In the genomic region with DNA sequence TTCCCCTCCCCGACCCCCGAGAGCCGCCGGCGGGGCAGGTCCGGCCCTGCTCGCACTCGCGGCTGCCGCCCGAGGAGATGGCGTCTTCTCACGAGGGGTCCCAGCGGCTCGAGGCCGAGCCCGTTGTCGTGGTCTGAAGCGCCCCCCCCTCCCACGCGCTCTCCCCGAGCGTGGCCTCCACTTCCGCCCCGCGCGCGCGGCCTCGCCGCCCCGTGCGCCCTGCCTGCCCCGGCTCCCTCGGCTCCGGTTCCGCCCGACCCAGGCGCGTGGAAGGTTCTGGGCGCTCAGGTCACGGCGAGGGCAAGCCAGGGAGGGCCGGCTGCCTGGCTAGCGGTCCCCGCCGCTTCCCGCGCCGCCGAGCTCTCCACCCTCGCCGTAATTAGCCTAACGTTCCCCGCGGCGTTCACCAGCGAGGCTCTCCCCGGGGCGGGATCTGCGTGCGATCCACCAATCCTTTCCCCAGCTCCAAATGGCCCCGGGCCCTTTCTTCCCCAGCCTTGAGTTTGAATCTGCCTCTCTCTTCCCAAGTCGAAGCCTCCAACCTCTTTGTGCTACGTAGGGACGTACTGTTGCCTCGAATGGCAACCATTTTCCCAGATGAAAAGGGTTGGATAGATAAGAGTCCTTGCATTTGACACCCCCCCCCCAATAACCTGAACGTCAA, we compare ENCODE assay signal across 8 mouse cellular contexts. TPM values are rescaled to one million over a fixed set of nuclear protein-coding genes. Genes with fewer than 3 reads are reported as not detected.
DNase-seq lines count a peak whose midpoint lies in the region; ATAC-seq and TF ChIP-seq lines count a peak whose summit lies in the region.

No protein-coding gene starts in this region.

- no peaks in the 10 kb centered on the region for H3K9me3 ChIP-seq in hindbrain, postnatal 0 days (ENCODE audit: low read length)

- H3K4me2 ChIP-seq in hindbrain, postnatal 0 days (ENCODE audit: low read depth, low read length) = peak overlapping the region; percentile 82

- peak overlapping the region; percentile 100 for H3K27ac ChIP-seq in gastrocnemius, adult 2 months
- H3K27ac ChIP-seq in hindbrain, postnatal 0 days = peak overlapping the region; percentile 99

- H3K36me3 ChIP-seq in hindbrain, postnatal 0 days (ENCODE audit: insufficient read depth, low read length) = peaks cover 4% of the 10 kb centered on the region; the same call in 1 of the 2 replicates

- 0% methylated on average over 45 of the region's 68 CpGs for WGBS in hindbrain, postnatal 0 days

- intact Hi-C loops in gastrocnemius, adult 2 months (cut with DNase I) = loop anchor here (2.0 to 5.0 kb wide), 2 partner anchors 18 to 99 kb away; no protein-coding TSS in a partner anchor
- intact Hi-C loops in left cerebral cortex, postnatal 25 days (cut with DNase I) = loop anchor here (1.0 to 2.0 kb wide), 2 partner anchors 18 to 100 kb away; no protein-coding TSS in a partner anchor

- peak; percentile 10; the same call in 1 of the 2 replicates for ATAC-seq in common myeloid progenitor, adult 5-6 weeks (replicated peaks; ENCODE audit: low read depth, poor library complexity, severe bottlenecking)
- peak; percentile 56 for ATAC-seq in hindbrain, postnatal 0 days
- peak; percentile 2 for ATAC-seq in megakaryocyte-erythroid progenitor cell, adult 5-6 weeks (replicated peaks; ENCODE audit: low FRiP score, low TSS enrichment, poor library complexity, severe bottlenecking)

- DNase-seq in ZHBTc4 (ENCODE audit: low read depth, low spot score) = peak; percentile 93
- peak; percentile 80 for DNase-seq in gastrocnemius, adult 2 months
- peak; percentile 71 for DNase-seq in hindbrain, postnatal 0 days (ENCODE audit: low spot score)
- DNase-seq in left cerebral cortex, postnatal 25 days (ENCODE audit: low spot score in 2 of 2) = peak; percentile 64 to 67
- DNase-seq in right cerebral cortex, postnatal 36 days (ENCODE audit: low spot score in 2 of 2) = peak; percentile 51 to 59
- DNase-seq in urinary bladder, postnatal 4 days (ENCODE audit: low spot score in 2 of 2) = peak; percentile 60 to 70

- peak overlapping the region; percentile 100 for H3K9ac ChIP-seq in hindbrain, postnatal 0 days (replicated peaks; ENCODE audit: low read length)

- TF ChIP-seq CTCF in gastrocnemius, adult 2 months (IDR thresholded peaks at IDR 0.05) = no peak
- no peak for TF ChIP-seq CTCF in hindbrain, postnatal 0 days (IDR thresholded peaks at IDR 0.05; ENCODE audit: low read depth)

- H3K4me3 ChIP-seq in gastrocnemius, adult 2 months = peak overlapping the region; percentile 79
- H3K4me3 ChIP-seq in hindbrain, postnatal 0 days (ENCODE audit: low read length) = peak overlapping the region; percentile 63

- H3K27me3 ChIP-seq in hindbrain, postnatal 0 days (ENCODE audit: insufficient read depth, low read length) = no peaks in the 10 kb centered on the region

- peaks cover 11% of the 10 kb centered on the region; the same call in 1 of the 2 replicates for H3K4me1 ChIP-seq in hindbrain, postnatal 0 days (ENCODE audit: insufficient read depth, low read length)

RNA-seq across cellular contexts. Expression of gene Fubp1, which starts 0.6 kb away (rescaled TPM):
- 244 and 251 TPM in 2 replicates for total RNA-seq in common myeloid progenitor, adult 5-6 weeks (2017)
- total RNA-seq in gastrocnemius, adult 2 months (2021) = 10 to 100 TPM; 30.1 to 36.8 TPM
- 139 and 148 TPM in 2 replicates for total RNA-seq in hindbrain, postnatal 0 days (2014; rRNA removed)
- polyA plus RNA-seq in hindbrain, postnatal 0 days (2015; fragmentation: Nextera tagmentation; extraction: Ambion mirVana) = 130 and 139 TPM in 2 replicates
- total RNA-seq in left cerebral cortex, postnatal 25 days (2021) = 100 to 1,000 TPM; 115 to 128 TPM
- 197 and 235 TPM in 2 replicates for total RNA-seq in megakaryocyte-erythroid progenitor cell, adult 5-6 weeks (2014; fragmentation: Nextera tagmentation)
- total RNA-seq in megakaryocyte-erythroid progenitor cell, adult 5-6 weeks (2017) = 282 and 332 TPM in 2 replicates

RNA-seq across cellular contexts. Expression of gene Dnajb4, which starts 0.8 kb away (rescaled TPM):
- 72.1 and 88.3 TPM in 2 replicates for total RNA-seq in common myeloid progenitor, adult 5-6 weeks (2017)
- total RNA-seq in gastrocnemius, adult 2 months (2021) = 10 to 100 TPM; 45.5 to 85.8 TPM
- total RNA-seq in hindbrain, postnatal 0 days (2014; rRNA removed) = 26.5 and 40.8 TPM in 2 replicates
- polyA plus RNA-seq in hindbrain, postnatal 0 days (2015; fragmentation: Nextera tagmentation; extraction: Ambion mirVana) = 47.8 and 49.0 TPM in 2 replicates
- total RNA-seq in left cerebral cortex, postnatal 25 days (2021) = 10 to 100 TPM; 71.5 to 72.5 TPM
- 29.5 and 34.9 TPM in 2 replicates for total RNA-seq in megakaryocyte-erythroid progenitor cell, adult 5-6 weeks (2014; fragmentation: Nextera tagmentation)
- 74.0 and 111 TPM in 2 replicates for total RNA-seq in megakaryocyte-erythroid progenitor cell, adult 5-6 weeks (2017)

RNA-seq across cellular contexts. Expression of gene Gipc2, which starts 44.8 kb away (rescaled TPM):
- 1.2 TPM in 1 of 2 replicates, not detected in the other for total RNA-seq in common myeloid progenitor, adult 5-6 weeks (2017)
- total RNA-seq in gastrocnemius, adult 2 months (2021) = under 1 TPM; 0.69 to 0.75 TPM
- total RNA-seq in hindbrain, postnatal 0 days (2014; rRNA removed) = 3.1 and 6.7 TPM in 2 replicates
- polyA plus RNA-seq in hindbrain, postnatal 0 days (2015; fragmentation: Nextera tagmentation; extraction: Ambion mirVana) = 12.8 and 15.6 TPM in 2 replicates
- 1 to 10 TPM; 1.8 to 5.8 TPM for total RNA-seq in left cerebral cortex, postnatal 25 days (2021)
- not detected in 2 replicates for total RNA-seq in megakaryocyte-erythroid progenitor cell, adult 5-6 weeks (2014; fragmentation: Nextera tagmentation)
- not detected in 2 replicates for total RNA-seq in megakaryocyte-erythroid progenitor cell, adult 5-6 weeks (2017)

RNA-seq across cellular contexts. Expression of gene Nexn, which starts 55.3 kb away (rescaled TPM):
- 0.64 TPM in 1 of 2 replicates, not detected in the other for total RNA-seq in common myeloid progenitor, adult 5-6 weeks (2017)
- 100 to 1,000 TPM; 349 to 495 TPM for total RNA-seq in gastrocnemius, adult 2 months (2021)
- total RNA-seq in hindbrain, postnatal 0 days (2014; rRNA removed) = 0.37 and 6.4 TPM in 2 replicates
- polyA plus RNA-seq in hindbrain, postnatal 0 days (2015; fragmentation: Nextera tagmentation; extraction: Ambion mirVana) = 2.5 and 3.4 TPM in 2 replicates
- 1 to 10 TPM; 1.4 to 7.5 TPM for total RNA-seq in left cerebral cortex, postnatal 25 days (2021)
- not detected in 2 replicates for total RNA-seq in megakaryocyte-erythroid progenitor cell, adult 5-6 weeks (2014; fragmentation: Nextera tagmentation)
- total RNA-seq in megakaryocyte-erythroid progenitor cell, adult 5-6 weeks (2017) = 1.3 and 1.8 TPM in 2 replicates

Comparison
In these comparisons a context has a peak if more than half of its experiments do, and no peak if none do; other contexts are left out.
1. Peak in every context shown above with its lines: DNase-seq, ATAC-seq, H3K4me3 ChIP-seq and H3K27ac ChIP-seq.
2. ATAC-seq: peak in every context shown above with its lines; median percentile 56 in hindbrain, postnatal 0 days; 10 in common myeloid progenitor, adult 5-6 weeks; 2 in megakaryocyte-erythroid progenitor cell, adult 5-6 weeks.